Mouse (Mus musculus): ENCODE measurements at regions not wholly inside any gene's neighbourhood (a gene's known extent, or its start where the extent isn't known, plus 50 kb on each side); places are given as distances from the start of the nearest gene placed in this dataset.

- in situ Hi-C loops (cut with MboI, MseI) = loop anchor here (10.0 to 25.0 kb wide), 3 partner anchors 494 to 1852 kb away; no protein-coding TSS in a partner anchor
These were observed 59.3 kb upstream of the Zfp770 start for GRCm38 (mm10) chr2:114260397-114261071.

GRCm38 (mm10) chr2:114259539-114259938 is 58.3 kb upstream of the Zfp770 start:
- in situ Hi-C loops (cut with MboI, MseI) = loop anchor here in 1 of 2 experiments (25.0 kb wide), 1 partner anchor 1853 kb away; no protein-coding TSS in a partner anchor

Data from T-helper 17 cell (primary cell).